Mouse (Mus musculus) lung, postnatal 10 days (tissue): ENCODE results near the gene Olfr972.
"Not testable (repeated sequence)": the region's sequence is repeated elsewhere in the genome, so short reads cannot be mapped to it uniquely, and the experiment has no call there.

Experiments used
- DNase-seq: peaks from one replicate; pipeline ENCODE4 v3.0.0; 2021

Olfr972 gene

GRCm38 (mm10) chr9:39866122-39866521 lies at the start of gene Olfr972:
Gene Olfr972 (plus strand): TSS chr9:39866422.
- no peak for DNase-seq

GRCm38 (mm10) chr9:39836576-39836975 lies 29.6 kb upstream of the Olfr972 start, which contains the start of gene Olfr971:
Gene Olfr971 (plus strand): TSS chr9:39836876.
- not testable (repeated sequence) for DNase-seq

- not testable (repeated sequence) for DNase-seq
These were observed 5.8 kb downstream of the Olfr972 start for GRCm38 (mm10) chr9:39871986-39872385.

GRCm38 (mm10) chr9:39877541-39878396 lies 11.5 kb downstream of the Olfr972 start:
- DNase-seq: not testable (repeated sequence)

GRCm38 (mm10) chr9:39905106-39905505 lies 38.9 kb downstream of the Olfr972 start:
- no peak for DNase-seq

GRCm38 (mm10) chr9:39907036-39907435 lies 40.8 kb downstream of the Olfr972 start, which contains the start of gene Olfr229:
Gene Olfr229 (plus strand): TSS chr9:39907336.
- no peak for DNase-seq

GRCm38 (mm10) chr9:39909939-39910338 lies 43.7 kb downstream of the Olfr972 start:
- DNase-seq: no peak
